Mouse (Mus musculus): ENCODE data around the gene BC030867.

DNA sequence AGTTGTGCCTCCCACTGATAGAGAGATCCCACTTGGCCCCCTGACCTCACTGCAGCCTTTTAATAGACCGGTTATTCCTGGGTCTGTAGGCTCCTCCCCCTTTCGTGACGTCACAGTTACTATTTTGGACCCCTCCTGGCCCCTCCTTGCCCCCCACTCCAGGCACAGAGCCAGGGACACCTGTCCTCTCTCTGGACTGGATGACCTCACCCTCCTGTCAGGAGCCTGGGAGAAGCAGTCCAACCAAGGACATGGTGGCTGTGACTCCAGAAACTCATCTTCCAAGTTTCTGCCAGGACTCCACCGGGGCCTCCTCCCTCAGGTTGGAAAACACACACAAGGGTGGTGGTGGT lies 28.7 kb upstream of the BC030867 start:
- TF ChIP-seq CTCF (IDR thresholded peaks at IDR 0.05; ENCODE audit: control insufficient read depth, insufficient read depth, insufficient replicate concordance, low read depth, low read length) (no peak), POLR2A (IDR thresholded peaks at IDR 0.05; ENCODE audit: control insufficient read depth, low read depth, low read length) (no peak)

Measured in testis, adult 2 months (tissue).